Mouse (Mus musculus): ENCODE measurements around the gene Ndufa10. TPM values are rescaled to one million over a fixed set of nuclear protein-coding genes. Genes with fewer than 3 reads are reported as not detected.
A peak's percentile ranks its signal among the peaks of the same experiment; 100 is the strongest.
"Not testable (repeated sequence)": the region's sequence is repeated elsewhere in the genome, so short reads cannot be mapped to it uniquely, and the experiment has no call there.

The Ndufa10 gene
- 312 and 331 TPM in 2 replicates for polyA plus RNA-seq (2014; fragmentation: Nextera tagmentation; extraction: Ambion mirVana)

DNA sequence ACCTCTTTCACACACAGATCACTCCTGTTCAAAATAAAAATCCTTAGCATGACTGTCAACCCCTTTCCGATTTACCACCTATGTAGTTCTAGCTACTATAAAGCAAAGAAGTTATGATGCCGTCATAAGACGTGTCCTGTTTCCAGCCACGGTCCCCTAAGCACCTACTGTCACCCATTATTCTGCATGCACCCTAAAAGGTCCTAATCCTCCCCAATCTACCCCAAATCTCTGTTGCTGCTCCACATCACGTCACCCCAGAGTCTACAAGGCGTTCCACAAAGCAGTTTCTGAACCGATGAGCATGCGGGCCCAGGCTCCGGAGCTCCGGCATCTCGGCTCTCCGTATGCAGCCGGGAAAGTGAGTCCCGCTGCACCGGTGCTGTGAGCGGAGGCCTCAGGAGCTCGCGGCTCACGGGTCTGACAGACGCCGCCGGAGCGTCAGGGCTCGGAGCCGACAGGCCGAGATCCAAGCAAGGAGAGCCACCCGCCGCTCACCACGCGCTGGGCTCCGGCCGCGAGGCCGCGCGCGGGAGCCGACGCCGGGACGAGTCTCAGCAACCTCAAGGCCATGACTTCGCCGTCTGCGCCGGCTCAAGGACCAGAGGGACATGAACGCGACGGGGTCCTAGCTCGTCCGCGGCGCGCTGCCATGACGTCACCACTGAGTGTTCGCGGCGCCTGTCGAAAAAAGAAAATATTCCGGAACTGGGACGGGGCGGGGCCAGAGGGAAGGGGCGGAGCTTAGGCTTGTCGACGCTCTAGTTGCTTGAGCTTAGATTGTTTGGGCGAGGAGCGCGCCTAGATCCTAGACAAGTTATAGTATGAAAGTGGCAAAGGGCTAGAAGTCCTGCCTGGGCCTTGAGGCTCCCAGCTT, at the start of gene Ndufa10:
Ndufa10 (minus strand) TSS at position 696 of the 877 bp plus-strand sequence.
- ATAC-seq (replicated peaks; ENCODE audit: low FRiP score, low TSS enrichment, low read depth): peak; percentile 95
- under 1% methylated on average over 67 of the region's 67 CpGs for WGBS
- H3K4me3 ChIP-seq (ENCODE audit: low read depth, low read length): peak within 1 kb of the TSS; percentile 90

DNA sequence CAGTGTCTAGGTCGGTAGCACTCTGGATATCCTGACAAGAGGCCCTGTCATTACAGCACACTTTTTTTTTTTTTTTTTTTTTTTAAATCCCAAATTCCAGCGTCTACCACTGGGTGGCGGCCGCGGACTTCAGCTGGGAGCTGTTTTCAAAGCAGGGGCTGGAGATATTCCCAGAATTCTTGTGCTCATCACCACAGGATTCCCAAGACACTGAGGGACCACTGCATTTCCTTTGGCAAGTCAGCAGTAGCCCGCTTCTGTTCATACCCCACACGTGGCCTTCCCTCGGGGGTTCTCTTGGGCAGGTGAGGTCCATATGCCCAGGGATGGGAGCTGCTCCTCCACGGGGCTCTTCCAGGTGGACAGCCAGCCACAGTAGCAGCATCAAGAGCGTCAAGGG, 47.7 kb upstream of the Ndufa10 start:
- H3K36me3 ChIP-seq (ENCODE audit: control insufficient read depth, insufficient read depth, low read length): no peaks in the 10 kb centered on the region
- H3K4me2 ChIP-seq (ENCODE audit: low read length): no peak overlapping the region
- no peaks in the 10 kb centered on the region for H3K9me3 ChIP-seq (ENCODE audit: control insufficient read depth, low read length)
- no peak overlapping the region for H3K4me3 ChIP-seq (ENCODE audit: low read depth, low read length)
- H3K27ac ChIP-seq (ENCODE audit: low read depth): no peak overlapping the region
- no peak overlapping the region for H3K9ac ChIP-seq (ENCODE audit: low read length)
- H3K4me1 ChIP-seq (replicated peaks; ENCODE audit: control insufficient read depth, insufficient read depth, low read length): no peaks in the 10 kb centered on the region
- H3K27me3 ChIP-seq (replicated peaks; ENCODE audit: control insufficient read depth, insufficient read depth, low read length): no peaks in the 10 kb centered on the region
- ATAC-seq (replicated peaks; ENCODE audit: low FRiP score, low TSS enrichment, low read depth) (no peak), DNase-seq (ENCODE audit: low spot score) (peak; percentile 91)
- WGBS: 20% methylated on average over 10 of the region's 10 CpGs

More for the DNA sequence above, at the start of gene Ndufa10:
- H3K27me3 ChIP-seq (replicated peaks; ENCODE audit: control insufficient read depth, insufficient read depth, low read length): no peaks in the 10 kb centered on the region
- H3K36me3 ChIP-seq (ENCODE audit: control insufficient read depth, insufficient read depth, low read length): peaks cover 25% of the 10 kb centered on the region
- H3K4me2 ChIP-seq (ENCODE audit: low read length): peak within 1 kb of the TSS; percentile 75
- H3K9me3 ChIP-seq (ENCODE audit: control insufficient read depth, low read length): no peaks in the 10 kb centered on the region
- H3K27ac ChIP-seq (ENCODE audit: low read depth): peak within 1 kb of the TSS; percentile 70
- DNase-seq (ENCODE audit: low spot score): peak; percentile 100
- H3K4me1 ChIP-seq (replicated peaks; ENCODE audit: control insufficient read depth, insufficient read depth, low read length): peaks cover 12% of the 10 kb centered on the region
- peak within 1 kb of the TSS; percentile 98 for H3K9ac ChIP-seq (ENCODE audit: low read length)

DNA sequence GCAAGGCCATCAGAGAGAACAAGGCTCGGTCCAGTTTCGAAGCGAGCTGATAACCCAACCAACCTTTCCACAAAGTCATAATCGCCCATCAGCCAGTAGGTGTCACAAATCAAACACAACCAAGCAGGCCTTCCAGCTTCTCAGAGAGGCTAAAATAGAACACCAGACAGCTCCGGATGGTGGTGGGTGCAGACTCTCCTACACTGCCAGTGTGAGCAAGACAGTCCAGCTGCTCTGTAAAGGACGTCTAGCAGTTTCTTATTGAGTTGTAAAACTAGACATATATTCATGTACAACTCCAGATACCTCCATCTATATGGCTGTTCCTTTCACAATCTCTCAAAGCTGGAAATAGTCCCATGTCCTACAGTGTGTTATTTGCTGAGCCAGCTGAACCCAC, 45.4 kb upstream of the Ndufa10 start:
- Histone ChIP-seq H3K4me1 (replicated peaks; ENCODE audit: control insufficient read depth, insufficient read depth, low read length) (no peaks in the 10 kb centered on the region), H3K4me2 (ENCODE audit: low read length) (no peak overlapping the region), H3K36me3 (ENCODE audit: control insufficient read depth, insufficient read depth, low read length) (no peaks in the 10 kb centered on the region), H3K27me3 (replicated peaks; ENCODE audit: control insufficient read depth, insufficient read depth, low read length) (no peaks in the 10 kb centered on the region), H3K27ac (ENCODE audit: low read depth) (no peak overlapping the region), H3K4me3 (ENCODE audit: low read depth, low read length) (no peak overlapping the region), H3K9ac (ENCODE audit: low read length) (no peak overlapping the region), H3K9me3 (ENCODE audit: control insufficient read depth, low read length) (no peaks in the 10 kb centered on the region)
- ATAC-seq (replicated peaks; ENCODE audit: low FRiP score, low TSS enrichment, low read depth) (no peak), DNase-seq (ENCODE audit: low spot score) (no peak)
- WGBS: 84% methylated on average over 6 of the region's 6 CpGs

DNA sequence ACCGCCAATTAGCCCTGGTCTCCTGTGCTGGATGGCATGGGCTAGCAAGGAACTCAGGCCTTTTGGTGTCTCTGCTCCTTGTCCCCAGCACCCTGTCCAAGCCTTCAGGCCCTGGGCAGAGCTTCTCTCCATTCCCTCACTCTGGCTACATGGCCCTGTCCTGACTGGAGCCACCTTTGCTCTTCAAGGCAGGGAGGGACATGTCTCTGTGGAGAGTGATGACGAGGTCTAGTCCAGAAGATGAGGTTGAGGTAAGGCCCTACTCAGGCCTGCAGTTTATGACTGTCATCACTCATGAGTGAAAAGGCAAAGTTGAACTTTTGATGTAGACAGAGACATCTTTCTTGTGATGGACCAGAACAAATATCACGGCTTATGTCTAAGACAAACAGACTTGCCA, 44.9 kb upstream of the Ndufa10 start, which contains the start of gene Olfr1414:
Olfr1414 (minus strand) TSS at position 101 of the 400 bp plus-strand sequence.
- Histone ChIP-seq H3K27ac (ENCODE audit: low read depth) (no peak within 1 kb of the TSS), H3K9ac (ENCODE audit: low read length) (no peak within 1 kb of the TSS), H3K4me1 (replicated peaks; ENCODE audit: control insufficient read depth, insufficient read depth, low read length) (no peaks in the 10 kb centered on the region), H3K4me2 (ENCODE audit: low read length) (no peak within 1 kb of the TSS), H3K4me3 (ENCODE audit: low read depth, low read length) (no peak within 1 kb of the TSS), H3K36me3 (ENCODE audit: control insufficient read depth, insufficient read depth, low read length) (no peaks in the 10 kb centered on the region), H3K27me3 (replicated peaks; ENCODE audit: control insufficient read depth, insufficient read depth, low read length) (no peaks in the 10 kb centered on the region), H3K9me3 (ENCODE audit: control insufficient read depth, low read length) (no peaks in the 10 kb centered on the region)
- no peak for ATAC-seq (replicated peaks; ENCODE audit: low FRiP score, low TSS enrichment, low read depth)
- no peak for DNase-seq (ENCODE audit: low spot score)
- WGBS: 89% methylated on average over 3 of the region's 3 CpGs

DNA sequence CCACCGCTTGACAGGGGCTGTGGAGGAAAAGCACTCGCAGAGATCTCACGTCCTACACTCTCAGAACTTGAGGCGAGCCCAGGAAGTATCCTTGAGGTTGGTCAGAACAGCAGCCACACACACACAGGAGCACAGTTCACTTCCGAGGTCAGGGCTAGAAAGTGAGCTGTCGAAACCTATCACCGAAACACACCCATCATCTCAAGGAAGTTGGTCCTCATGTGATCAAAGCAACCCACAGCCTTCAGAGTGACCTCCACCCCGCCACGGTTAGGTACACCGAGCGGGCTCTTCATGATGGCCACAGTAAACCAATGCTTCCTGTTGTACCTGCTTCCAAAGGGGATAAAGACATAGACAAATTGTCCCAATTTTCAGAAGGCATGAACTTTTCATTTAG, 41.7 kb upstream of the Ndufa10 start:
- 71% methylated on average over 11 of the region's 11 CpGs for WGBS
- Histone ChIP-seq H3K27ac (ENCODE audit: low read depth) (no peak overlapping the region), H3K9me3 (ENCODE audit: control insufficient read depth, low read length) (no peaks in the 10 kb centered on the region), H3K4me2 (ENCODE audit: low read length) (no peak overlapping the region), H3K4me1 (replicated peaks; ENCODE audit: control insufficient read depth, insufficient read depth, low read length) (no peaks in the 10 kb centered on the region), H3K9ac (ENCODE audit: low read length) (no peak overlapping the region), H3K4me3 (ENCODE audit: low read depth, low read length) (no peak overlapping the region), H3K27me3 (replicated peaks; ENCODE audit: control insufficient read depth, insufficient read depth, low read length) (no peaks in the 10 kb centered on the region), H3K36me3 (ENCODE audit: control insufficient read depth, insufficient read depth, low read length) (no peaks in the 10 kb centered on the region)
- ATAC-seq (replicated peaks; ENCODE audit: low FRiP score, low TSS enrichment, low read depth) (no peak), DNase-seq (ENCODE audit: low spot score) (no peak)

DNA sequence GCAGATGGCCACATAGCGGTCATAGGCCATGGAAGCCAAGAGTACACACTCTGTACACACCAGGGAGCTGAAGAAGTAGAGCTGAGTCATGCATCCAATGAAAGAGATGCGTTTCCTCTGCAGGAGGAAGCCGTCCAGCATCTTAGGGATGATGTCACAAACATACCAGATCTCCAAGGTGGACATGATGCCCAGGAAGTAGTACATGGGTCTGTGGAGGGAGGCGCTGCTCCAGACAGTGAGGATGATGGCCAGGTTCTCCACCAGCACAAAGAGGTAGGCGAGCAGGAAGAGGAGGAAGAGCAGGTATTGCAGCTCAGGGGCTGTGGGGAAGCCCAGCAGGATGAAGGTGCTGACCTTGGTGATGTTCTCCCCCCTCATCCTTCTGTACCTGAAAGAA, 38.0 kb upstream of the Ndufa10 start:
- H3K27me3 ChIP-seq (replicated peaks; ENCODE audit: control insufficient read depth, insufficient read depth, low read length); H3K4me1 ChIP-seq (replicated peaks; ENCODE audit: control insufficient read depth, insufficient read depth, low read length); H3K4me3 ChIP-seq (ENCODE audit: low read depth, low read length); H3K36me3 ChIP-seq (ENCODE audit: control insufficient read depth, insufficient read depth, low read length); H3K9ac ChIP-seq (ENCODE audit: low read length); DNase-seq (ENCODE audit: low spot score); ATAC-seq (replicated peaks; ENCODE audit: low FRiP score, low TSS enrichment, low read depth); H3K9me3 ChIP-seq (ENCODE audit: control insufficient read depth, low read length); H3K4me2 ChIP-seq (ENCODE audit: low read length); H3K27ac ChIP-seq (ENCODE audit: low read depth): not testable (repeated sequence)
- WGBS: 85% methylated on average over 4 of the region's 5 CpGs

DNA sequence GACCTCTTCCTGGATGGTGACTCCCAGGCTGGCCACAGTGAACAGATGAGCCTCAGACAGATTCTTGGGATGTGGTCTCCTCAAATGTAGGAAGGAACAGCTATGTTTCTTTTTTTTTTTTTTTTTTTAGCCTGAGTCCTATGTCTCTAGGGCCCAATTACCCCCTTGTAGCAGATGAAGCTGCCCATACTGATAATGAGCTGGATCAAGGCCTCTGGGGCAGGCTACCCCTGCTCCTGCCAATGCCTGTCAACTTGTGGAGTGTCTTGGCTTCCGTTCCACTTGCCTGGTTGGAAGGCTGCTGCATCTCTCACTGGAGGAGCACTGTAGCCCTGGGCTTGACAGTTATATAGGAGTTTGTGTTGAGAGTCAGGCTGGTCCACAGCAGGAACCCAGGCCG, 22.3 kb upstream of the Ndufa10 start, which contains the start of gene Olfr1415:
Olfr1415 (minus strand) TSS at position 101 of the 400 bp plus-strand sequence.
- Histone ChIP-seq H3K4me2 (ENCODE audit: low read length) (no peak within 1 kb of the TSS), H3K27me3 (replicated peaks; ENCODE audit: control insufficient read depth, insufficient read depth, low read length) (no peaks in the 10 kb centered on the region), H3K4me3 (ENCODE audit: low read depth, low read length) (no peak within 1 kb of the TSS), H3K9me3 (ENCODE audit: control insufficient read depth, low read length) (no peaks in the 10 kb centered on the region), H3K36me3 (ENCODE audit: control insufficient read depth, insufficient read depth, low read length) (no peaks in the 10 kb centered on the region), H3K9ac (ENCODE audit: low read length) (no peak within 1 kb of the TSS), H3K4me1 (replicated peaks; ENCODE audit: control insufficient read depth, insufficient read depth, low read length) (no peaks in the 10 kb centered on the region), H3K27ac (ENCODE audit: low read depth) (no peak within 1 kb of the TSS)
- ATAC-seq (replicated peaks; ENCODE audit: low FRiP score, low TSS enrichment, low read depth): no peak
- DNase-seq (ENCODE audit: low spot score): no peak
- 90% methylated on average over 2 of the region's 2 CpGs for WGBS

DNA sequence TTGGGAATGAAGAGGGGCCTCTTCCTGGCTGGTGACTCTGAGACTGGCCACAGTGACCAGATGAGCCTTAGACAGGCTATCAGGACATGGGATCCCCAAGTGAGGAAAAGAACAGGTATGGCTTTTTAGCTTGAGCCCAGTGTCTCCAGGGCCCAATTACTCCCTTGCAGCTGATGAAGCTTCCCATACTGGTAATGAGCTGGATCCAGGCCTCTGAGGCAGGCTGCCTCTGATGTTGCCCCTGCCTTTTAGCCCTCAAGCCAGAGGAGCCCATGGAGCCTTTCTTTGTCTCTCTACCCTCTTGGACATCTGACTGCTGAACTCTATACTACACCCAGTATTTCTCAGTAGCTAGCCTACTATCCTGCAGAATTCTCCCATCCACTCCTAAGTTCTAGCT, 11.4 kb upstream of the Ndufa10 start, which contains the start of gene Olfr1416:
Olfr1416 (minus strand) TSS at position 101 of the 400 bp plus-strand sequence.
- no peak for ATAC-seq (replicated peaks; ENCODE audit: low FRiP score, low TSS enrichment, low read depth)

More for the DNA sequence above, 11.4 kb upstream of the Ndufa10 start, which contains the start of gene Olfr1416:
- Histone ChIP-seq H3K4me1 (replicated peaks; ENCODE audit: control insufficient read depth, insufficient read depth, low read length) (no peaks in the 10 kb centered on the region), H3K9ac (ENCODE audit: low read length) (no peak within 1 kb of the TSS), H3K9me3 (ENCODE audit: control insufficient read depth, low read length) (0 out of 2 replicates have a peak, but pooled peaks cover 6% of the 10 kb centered on the region), H3K4me2 (ENCODE audit: low read length) (no peak within 1 kb of the TSS), H3K36me3 (ENCODE audit: control insufficient read depth, insufficient read depth, low read length) (no peaks in the 10 kb centered on the region), H3K27ac (ENCODE audit: low read depth) (no peak within 1 kb of the TSS), H3K4me3 (ENCODE audit: low read depth, low read length) (no peak within 1 kb of the TSS), H3K27me3 (replicated peaks; ENCODE audit: control insufficient read depth, insufficient read depth, low read length) (0 out of 2 replicates have a peak, but pooled peaks cover 2% of the 10 kb centered on the region)
- no peak for DNase-seq (ENCODE audit: low spot score)
